Mouse (Mus musculus) G1E (cell line): ENCODE data around the gene Cdc7.

Source experiments
- CTCF ChIP-seq: IDR thresholded peaks from 2 replicates; pipeline ENCODE4 v1.5.1; 2012; ENCODE audit warnings: low read depth, low read length, inconsistent platforms, mixed read lengths
- TAL1 ChIP-seq: conservative IDR thresholded peaks from 2 replicates; pipeline ENCODE4 v1.6.1; 2012; ENCODE audit warnings: low read depth, low read length, inconsistent platforms, mixed read lengths

GRCm38 (mm10) chr5:106946342-106946741 lies 17.8 kb upstream of the Cdc7 start:
- TF ChIP-seq TAL1 (no peak), CTCF (no peak)
